Mouse (Mus musculus) cerebellum, adult 2 months (tissue): ENCODE measurements around the gene Rab40b. TPM values are rescaled to one million over a fixed set of nuclear protein-coding genes. Genes with fewer than 3 reads are reported as not detected.

ENCODE experiments used
- DNase-seq, 2 experiments: peaks; one replicate each; pipeline ENCODE4 v3.0.0; 2021
- H3K27ac ChIP-seq: fragments of 200-500 bp; 2 replicates; pipeline ENCODE4 v1.5.1; 2012; ENCODE audit warnings: low read length, control low read depth, inconsistent platforms; ENCODE audit not compliant: insufficient read depth
- H3K27me3 ChIP-seq: fragments of 200-500 bp; 2 replicates; pipeline ENCODE4 v1.6.1; 2012; ENCODE audit warnings: inconsistent platforms, mild to moderate bottlenecking, low read length, moderate library complexity; ENCODE audit not compliant: control insufficient read depth, insufficient read depth
- H3K4me1 ChIP-seq: fragments of 200-500 bp; 2 replicates; pipeline ENCODE4 v1.6.1; 2011; ENCODE audit warnings: low read length; ENCODE audit not compliant: control insufficient read depth, insufficient read depth
- H3K4me3 ChIP-seq: fragments of 200-500 bp; replicated peaks from 2 replicates; pipeline ENCODE3; 2011; ENCODE audit warnings: mild to moderate bottlenecking, low read depth, low read length, control low read depth; ENCODE audit not compliant: insufficient read depth
- CTCF ChIP-seq: fragments of 200-500 bp; IDR thresholded peaks from 2 replicates; pipeline ENCODE4 v1.5.1; 2011; ENCODE audit warnings: low read depth, mild to moderate bottlenecking, control low read depth, low read length, moderate library complexity, borderline replicate concordance; ENCODE audit not compliant: insufficient read depth
- POLR2A ChIP-seq: fragments of 200-500 bp; IDR thresholded peaks from 2 replicates; pipeline ENCODE4 v1.6.1; 2011; ENCODE audit warnings: low read length, control low read depth, borderline replicate concordance; ENCODE audit not compliant: insufficient read depth
- WGBS: fragments of 180-500 bp; shearing (Covaris S2); methylation state at CpG from one replicate; pipeline ENCODE4 v1.1.7; 2018; 5-methylcytosine and 5-hydroxymethylcytosine counted together
- polyA plus RNA-seq: library from polyadenylated mRNA; depleted of rRNA; stranded (reverse); fragments of >200 nt; gene quantifications from 2 replicates; pipeline ENCODE4 v1.2.3, GENCODE M21; 2012

The Rab40b gene
- polyA plus RNA-seq, 1 experiment: 3.8 TPM

GRCm38 (mm10) chr11:121420379-121420778 is 32.3 kb upstream of the Rab40b start:
- H3K27ac ChIP-seq: no peak overlapping the region
- H3K4me1 ChIP-seq: no peaks in the 10 kb centered on the region; the same call in 1 of the 2 replicates
- DNase-seq: no peak
- WGBS: 65% methylated on average over 5 of the region's 5 CpGs
- no peak overlapping the region for H3K4me3 ChIP-seq
- TF ChIP-seq CTCF: no peak
- no peak for TF ChIP-seq POLR2A
- H3K27me3 ChIP-seq: no peaks in the 10 kb centered on the region

GRCm38 (mm10) chr11:121418932-121419331 is 30.9 kb upstream of the Rab40b start:
- Histone ChIP-seq H3K4me1 (no peaks in the 10 kb centered on the region; the same call in 1 of the 2 replicates), H3K27ac (no peak overlapping the region), H3K27me3 (no peaks in the 10 kb centered on the region), H3K4me3 (no peak overlapping the region)
- TF ChIP-seq POLR2A (no peak), CTCF (no peak)
- DNase-seq: no peak
- 48% methylated on average over 2 of the region's 2 CpGs for WGBS

DNA sequence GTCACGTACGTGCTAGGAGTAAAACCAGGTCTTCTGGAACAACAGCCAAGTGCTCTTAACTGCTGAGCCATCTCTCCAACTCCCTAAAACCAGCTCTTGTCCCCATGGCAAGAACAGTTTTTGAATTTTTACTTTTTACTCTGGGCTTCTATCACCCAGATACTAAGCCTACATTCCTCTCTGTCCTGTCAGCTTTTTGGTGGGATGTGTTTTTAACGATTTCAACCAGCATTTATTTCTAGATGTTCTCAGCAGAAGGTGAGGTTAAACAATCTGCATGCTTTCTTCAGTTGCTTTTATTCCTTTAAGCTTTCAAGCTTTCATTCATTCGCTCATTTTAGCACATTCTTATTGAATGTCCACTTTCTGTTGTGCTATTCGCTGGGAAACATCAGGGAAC is 29.9 kb upstream of the Rab40b start:
- WGBS: 90% methylated on average over 5 of the region's 5 CpGs
- Histone ChIP-seq H3K4me1 (no peaks in the 10 kb centered on the region; the same call in 1 of the 2 replicates), H3K27me3 (no peaks in the 10 kb centered on the region), H3K27ac (no peak overlapping the region), H3K4me3 (no peak overlapping the region)
- no peak for TF ChIP-seq POLR2A
- TF ChIP-seq CTCF: no peak
- no peak for DNase-seq

DNA sequence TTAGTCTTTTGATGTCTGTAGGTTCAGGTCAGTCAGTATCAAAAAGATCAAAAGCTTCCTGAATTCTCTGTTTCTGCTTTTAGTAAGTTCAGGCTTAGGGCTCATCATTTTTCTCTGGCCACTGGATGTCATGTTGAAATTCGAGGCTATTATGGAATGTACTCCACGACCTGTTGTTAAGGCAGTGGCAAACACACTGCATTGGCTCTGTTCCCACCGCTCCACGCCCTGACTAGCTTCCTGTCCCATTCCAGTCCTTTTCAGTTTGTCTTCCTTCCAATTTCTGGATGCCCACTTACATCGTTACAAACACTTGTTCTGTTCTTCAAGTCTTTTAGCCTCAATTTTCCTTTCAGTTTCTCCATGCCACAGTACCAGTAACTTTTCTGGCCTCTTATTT is 27.3 kb upstream of the Rab40b start:
- H3K4me1 ChIP-seq: no peaks in the 10 kb centered on the region; the same call in 1 of the 2 replicates
- H3K27me3 ChIP-seq: no peaks in the 10 kb centered on the region
- no peak overlapping the region for H3K4me3 ChIP-seq
- no peak overlapping the region for H3K27ac ChIP-seq
- DNase-seq: no peak
- TF ChIP-seq CTCF (no peak), POLR2A (no peak)
- WGBS: 62% methylated on average over 5 of the region's 5 CpGs

GRCm38 (mm10) chr11:121414762-121415161 is 26.7 kb upstream of the Rab40b start:
- Histone ChIP-seq H3K4me3 (no peak overlapping the region), H3K4me1 (no peaks in the 10 kb centered on the region), H3K27me3 (no peaks in the 10 kb centered on the region), H3K27ac (no peak overlapping the region)
- DNase-seq: no peak
- no peak for TF ChIP-seq POLR2A
- WGBS: 88% methylated on average over 5 of the region's 5 CpGs

- Histone ChIP-seq H3K27ac (no peak overlapping the region), H3K4me1 (no peaks in the 10 kb centered on the region), H3K4me3 (no peak overlapping the region), H3K27me3 (no peaks in the 10 kb centered on the region)
- TF ChIP-seq CTCF (no peak), POLR2A (no peak)
- WGBS: 69% methylated on average over 3 of the region's 3 CpGs
- DNase-seq: no peak
Observed at GRCm38 (mm10) chr11:121407366-121408155, 19.5 kb upstream of the Rab40b start.

- 84% methylated on average over 3 of the region's 3 CpGs for WGBS
- H3K27ac ChIP-seq: no peak overlapping the region
- no peaks in the 10 kb centered on the region for H3K4me1 ChIP-seq
- no peaks in the 10 kb centered on the region for H3K27me3 ChIP-seq
- TF ChIP-seq CTCF (no peak), POLR2A (no peak)
- H3K4me3 ChIP-seq: no peak overlapping the region
- DNase-seq: no peak
Observed at GRCm38 (mm10) chr11:121392405-121392804, 4.4 kb upstream of the Rab40b start.

GRCm38 (mm10) chr11:121390793-121391192 is 2.7 kb upstream of the Rab40b start:
- no peak overlapping the region for H3K4me3 ChIP-seq
- H3K27ac ChIP-seq: no peak overlapping the region
- WGBS: 57% methylated on average over 3 of the region's 3 CpGs
- peaks cover 6% of the 10 kb centered on the region; the same call in 1 of the 2 replicates for H3K4me1 ChIP-seq
- TF ChIP-seq POLR2A: no peak
- no peak for TF ChIP-seq CTCF
- no peaks in the 10 kb centered on the region for H3K27me3 ChIP-seq
- no peak for DNase-seq
